Mouse (Mus musculus) thymus, adult 2 months (tissue): ENCODE data around the gene Sptb. TPM values are rescaled to one million over a fixed set of nuclear protein-coding genes. Genes with fewer than 3 reads are reported as not detected.

Experiments used
- DNase-seq: peaks from one replicate; pipeline ENCODE4 v3.0.0; 2021
- H3K27ac ChIP-seq: fragments of 200-500 bp; 2 replicates; pipeline ENCODE4 v1.5.1; 2012; ENCODE audit warnings: low read length, control low read depth; ENCODE audit not compliant: control insufficient read depth, insufficient read depth
- H3K27me3 ChIP-seq: fragments of 200-500 bp; 2 replicates; pipeline ENCODE4 v1.6.1; 2012; ENCODE audit warnings: mild to moderate bottlenecking, low read length, moderate library complexity, mixed read lengths; ENCODE audit not compliant: control insufficient read depth, insufficient read depth
- H3K36me3 ChIP-seq: fragments of 200-500 bp; 2 replicates; pipeline ENCODE4 v1.6.1; 2012; ENCODE audit warnings: mild to moderate bottlenecking, low read length, moderate library complexity; ENCODE audit not compliant: control insufficient read depth, insufficient read depth
- H3K4me1 ChIP-seq: fragments of 200-500 bp; replicated peaks from 2 replicates; pipeline ENCODE4 v1.6.1; 2012; ENCODE audit warnings: low read length; ENCODE audit not compliant: control insufficient read depth, insufficient read depth
- H3K4me3 ChIP-seq: fragments of 200-500 bp; 2 replicates; pipeline ENCODE4 v1.5.1; 2012; ENCODE audit warnings: mild to moderate bottlenecking, low read length, control low read depth, moderate library complexity; ENCODE audit not compliant: control insufficient read depth, insufficient read depth
- CTCF ChIP-seq: fragments of 200-500 bp; IDR thresholded peaks from 2 replicates; pipeline ENCODE4 v1.5.1; 2012; ENCODE audit warnings: mild to moderate bottlenecking, control low read depth, low read length, moderate library complexity, borderline replicate concordance; ENCODE audit not compliant: control insufficient read depth, poor library complexity, insufficient read depth; ENCODE audit errors: extremely low read depth
- POLR2A ChIP-seq: fragments of 200-500 bp; IDR thresholded peaks from 2 replicates; pipeline ENCODE4 v1.6.1; 2012; ENCODE audit warnings: mild to moderate bottlenecking, low read length, control low read depth, moderate library complexity; ENCODE audit not compliant: control insufficient read depth, poor library complexity, insufficient read depth; ENCODE audit errors: extremely low read depth
- WGBS: fragments of 180-500 bp; shearing (Covaris S2); methylation state at CpG from one replicate; pipeline ENCODE4 v1.1.7; 2018; 5-methylcytosine and 5-hydroxymethylcytosine counted together
- polyA plus RNA-seq: library from polyadenylated mRNA; depleted of rRNA; stranded (reverse); fragments of >200 nt; gene quantifications from 2 replicates; pipeline ENCODE4 v1.2.3, GENCODE M21; 2012

The Sptb gene
- polyA plus RNA-seq, 1 experiment: 3.0 TPM

- DNase-seq: no peak
- Histone ChIP-seq H3K4me1 (0 out of 2 replicates have a peak, but pooled peaks cover 2% of the 10 kb centered on the region), H3K27me3 (no peaks in the 10 kb centered on the region), H3K27ac (no peak overlapping the region), H3K4me3 (no peak overlapping the region), H3K36me3 (no peaks in the 10 kb centered on the region)
- TF ChIP-seq CTCF (no peak), POLR2A (no peak)
- 93% methylated on average over 7 of the region's 7 CpGs for WGBS
Observed at GRCm38 (mm10) chr12:76668654-76669419, 41.5 kb downstream of the Sptb start.

DNA sequence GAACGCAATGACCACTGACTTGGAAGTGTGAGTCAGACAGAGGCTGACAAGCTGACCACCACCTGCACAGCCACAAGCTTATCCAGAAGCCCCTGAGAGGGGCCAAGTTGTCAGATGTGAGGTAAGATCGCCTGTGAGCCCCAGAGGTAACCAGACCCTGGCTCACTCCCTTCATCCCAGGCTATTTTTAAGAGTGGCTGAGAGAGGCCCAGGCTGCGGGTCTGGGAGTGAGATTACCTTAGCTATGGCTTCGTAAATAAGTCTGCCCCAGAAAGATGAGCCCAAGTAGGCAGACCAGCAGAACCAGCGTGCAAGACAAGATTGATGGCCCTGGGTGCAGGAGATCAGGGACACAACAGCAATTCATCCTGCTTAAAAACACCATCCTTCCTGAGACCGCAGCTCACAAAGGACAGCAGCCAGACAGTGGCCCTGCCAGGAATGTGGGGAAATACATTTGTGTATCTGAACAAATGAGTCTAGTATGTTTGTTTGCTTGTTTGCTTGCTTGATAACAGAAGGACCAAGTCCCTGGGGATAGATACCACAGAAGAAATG is 58.5 kb downstream of the Sptb start:
- TF ChIP-seq CTCF (no peak), POLR2A (no peak)
- H3K27me3 ChIP-seq: no peaks in the 10 kb centered on the region

GRCm38 (mm10) chr12:76649708-76650687 is 60.3 kb downstream of the Sptb start:
- no peaks in the 10 kb centered on the region for H3K27me3 ChIP-seq
- H3K4me1 ChIP-seq: no peaks in the 10 kb centered on the region
- H3K4me3 ChIP-seq: no peak overlapping the region
- no peaks in the 10 kb centered on the region for H3K36me3 ChIP-seq
- H3K27ac ChIP-seq: no peak overlapping the region
- DNase-seq: peak; percentile 66
- peak; percentile 73; the same call in 1 of the 2 replicates for TF ChIP-seq CTCF
- TF ChIP-seq POLR2A: no peak
- WGBS: 65% methylated on average over 16 of the region's 16 CpGs

More for the DNA sequence above, 58.5 kb downstream of the Sptb start:
- Histone ChIP-seq H3K36me3 (no peaks in the 10 kb centered on the region), H3K4me3 (no peak overlapping the region), H3K4me1 (no peaks in the 10 kb centered on the region), H3K27ac (no peak overlapping the region)
- DNase-seq: no peak
- 91% methylated on average over 6 of the region's 6 CpGs for WGBS

DNA sequence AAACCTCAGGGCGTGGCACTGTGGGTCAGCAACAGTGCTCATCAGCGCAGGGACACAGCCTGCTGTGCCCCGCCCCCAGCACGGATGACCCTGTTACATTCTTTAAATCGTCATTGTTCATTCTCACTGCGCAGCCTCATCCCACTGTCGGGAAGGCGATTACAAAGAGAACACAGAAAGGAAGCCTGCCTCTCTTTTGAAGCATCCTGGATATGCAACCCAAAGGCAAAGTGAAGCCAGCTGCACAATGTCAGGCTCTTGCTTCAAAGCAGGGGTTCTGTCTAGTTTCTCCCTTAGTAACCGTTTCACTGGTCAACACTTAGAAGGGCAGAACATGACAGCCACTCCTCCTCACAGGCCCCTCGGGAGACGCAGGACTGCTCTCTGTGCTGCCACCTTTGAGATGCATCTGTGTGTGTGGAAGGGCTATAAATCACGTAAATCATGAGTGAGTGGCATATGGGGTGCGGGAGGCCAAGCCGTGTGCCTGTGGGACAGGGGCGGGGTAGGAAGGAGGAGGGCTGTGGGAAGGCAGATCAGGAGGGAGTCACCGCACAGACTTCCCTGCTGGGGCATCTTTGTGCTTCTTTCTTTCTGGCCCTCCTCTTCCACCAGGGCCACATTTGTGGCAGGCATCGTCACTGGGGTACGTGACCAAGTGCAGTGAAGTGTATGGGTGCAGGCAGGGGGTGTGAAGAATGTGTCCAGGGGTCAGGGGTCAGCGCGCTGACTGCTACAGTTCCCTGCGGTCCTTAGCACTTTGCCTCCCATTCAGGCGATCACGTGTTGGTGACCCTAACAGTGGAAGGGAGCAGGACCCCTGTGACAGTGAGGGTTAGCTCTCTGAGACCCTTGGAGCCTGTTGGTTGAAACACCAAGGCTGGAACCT is 64.9 kb downstream of the Sptb start:
- no peak overlapping the region for H3K27ac ChIP-seq
- WGBS: 66% methylated on average over 23 of the region's 23 CpGs
- H3K4me1 ChIP-seq: no peaks in the 10 kb centered on the region
- no peak for DNase-seq
- no peaks in the 10 kb centered on the region for H3K36me3 ChIP-seq
- H3K27me3 ChIP-seq: no peaks in the 10 kb centered on the region
- H3K4me3 ChIP-seq: no peak overlapping the region
- TF ChIP-seq POLR2A (no peak), CTCF (no peak)

GRCm38 (mm10) chr12:76643679-76644078 is 66.7 kb downstream of the Sptb start:
- no peak for DNase-seq
- no peak overlapping the region for H3K4me3 ChIP-seq
- no peaks in the 10 kb centered on the region for H3K4me1 ChIP-seq
- H3K27ac ChIP-seq: no peak overlapping the region
- 86% methylated on average over 8 of the region's 8 CpGs for WGBS
- H3K36me3 ChIP-seq: no peaks in the 10 kb centered on the region
- H3K27me3 ChIP-seq: no peaks in the 10 kb centered on the region
- TF ChIP-seq CTCF (no peak), POLR2A (no peak)

- 72% methylated on average over 4 of the region's 4 CpGs for WGBS
- Histone ChIP-seq H3K4me1 (no peaks in the 10 kb centered on the region), H3K36me3 (no peaks in the 10 kb centered on the region), H3K27ac (no peak overlapping the region), H3K27me3 (no peaks in the 10 kb centered on the region), H3K4me3 (no peak overlapping the region)
- no peak for DNase-seq
- TF ChIP-seq CTCF (no peak), POLR2A (no peak)
Observed at GRCm38 (mm10) chr12:76642616-76643015, 67.7 kb downstream of the Sptb start.
